Mouse (Mus musculus) cerebellum, adult 9-11 months (tissue): ENCODE measurements around the gene 1700029I15Rik.
A peak's percentile ranks its signal among the peaks of the same experiment; 100 is the strongest.

ENCODE experiments used
- DNase-seq: peaks from one replicate; pipeline ENCODE4 v3.0.0; 2022

The 1700029I15Rik gene

DNA sequence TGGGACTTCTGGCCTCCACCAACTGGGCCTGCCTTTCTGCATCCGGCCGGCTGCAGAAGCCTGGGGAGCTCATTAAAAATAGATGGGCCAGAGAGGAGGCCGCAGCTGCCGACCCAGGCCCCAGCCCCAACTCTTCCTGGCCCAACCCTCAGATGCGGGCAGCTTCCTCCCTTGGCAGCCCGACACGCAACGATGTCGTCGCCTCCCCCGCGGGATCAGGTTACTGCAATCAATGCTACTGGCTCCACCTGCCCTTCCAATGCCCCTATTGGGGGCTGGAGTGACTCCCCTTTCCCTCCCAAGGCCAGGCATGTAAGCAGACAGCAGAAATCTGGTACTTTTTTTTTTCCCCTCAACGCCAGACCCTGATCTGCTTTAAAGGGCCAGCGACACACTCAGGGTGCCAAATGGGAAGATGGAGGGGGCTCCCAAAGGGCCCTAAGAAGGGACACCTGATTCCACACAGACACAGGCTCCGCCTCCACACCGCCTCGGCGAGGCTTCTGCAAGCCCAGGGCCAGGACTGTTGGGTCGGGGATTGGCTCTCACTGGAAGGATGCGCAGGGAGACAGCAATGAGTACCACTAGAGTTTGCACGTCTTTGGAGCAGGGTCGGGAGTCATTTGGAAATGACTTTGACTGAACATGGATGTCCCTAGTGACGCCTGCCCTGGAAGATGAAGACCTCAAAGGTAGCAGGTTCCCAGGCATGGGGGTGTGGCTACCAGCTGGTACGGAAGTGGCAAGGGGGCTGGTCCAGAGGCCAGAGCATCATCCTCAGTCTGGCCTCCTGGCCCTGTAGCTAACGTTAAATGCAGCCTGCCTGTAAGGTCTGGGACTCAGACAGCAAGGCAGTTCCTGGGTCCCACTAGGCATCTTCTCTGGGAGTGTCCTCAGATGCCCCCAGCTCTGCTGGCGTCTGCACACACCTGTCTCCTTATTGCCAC lies 10.3 kb downstream of the 1700029I15Rik start:
- DNase-seq = peak; percentile 68

DNA sequence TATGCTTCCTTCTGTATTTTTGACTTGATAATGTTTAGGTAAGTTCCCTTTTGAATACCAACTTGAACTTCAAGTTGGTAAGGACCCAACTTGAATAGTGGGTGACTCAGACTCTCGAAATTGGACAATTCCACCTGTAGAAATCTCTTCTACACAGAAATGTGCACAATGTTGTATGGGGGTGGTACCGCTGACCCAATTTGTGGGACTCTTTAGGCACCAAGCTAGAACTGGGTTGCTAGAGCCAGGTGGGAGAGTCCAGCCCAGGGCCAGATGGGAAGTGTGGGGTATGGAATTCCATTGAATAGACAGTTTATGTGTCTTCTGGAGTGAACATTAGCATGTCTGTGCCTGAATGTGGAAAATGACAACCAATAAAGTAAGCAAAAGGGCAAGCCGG lies 13.2 kb downstream of the 1700029I15Rik start:
- no peak for DNase-seq

DNA sequence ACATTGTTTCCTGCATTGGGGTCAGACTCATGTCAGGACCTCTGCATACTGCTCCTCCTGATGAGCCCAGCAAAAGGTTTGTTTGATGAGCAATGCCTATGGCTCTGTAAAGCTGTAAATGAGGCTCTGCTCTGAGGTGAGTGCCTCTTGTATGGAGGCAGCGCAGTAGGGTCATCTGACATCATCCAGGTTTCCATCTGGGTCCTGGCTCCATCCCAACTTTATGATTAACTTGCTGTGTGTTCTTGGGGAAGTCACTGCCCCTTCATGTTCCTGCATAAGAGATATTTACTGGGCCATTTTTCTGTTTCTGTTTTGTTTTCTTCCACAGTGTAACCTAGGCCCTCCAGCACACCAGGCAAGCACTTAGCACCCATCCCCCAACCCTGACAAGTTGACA lies 15.1 kb downstream of the 1700029I15Rik start:
- DNase-seq = peak; percentile 66

- peak; percentile 53 for DNase-seq
These were observed 17.5 kb downstream of the 1700029I15Rik start for GRCm38 (mm10) chr2:92399877-92400276.

DNA sequence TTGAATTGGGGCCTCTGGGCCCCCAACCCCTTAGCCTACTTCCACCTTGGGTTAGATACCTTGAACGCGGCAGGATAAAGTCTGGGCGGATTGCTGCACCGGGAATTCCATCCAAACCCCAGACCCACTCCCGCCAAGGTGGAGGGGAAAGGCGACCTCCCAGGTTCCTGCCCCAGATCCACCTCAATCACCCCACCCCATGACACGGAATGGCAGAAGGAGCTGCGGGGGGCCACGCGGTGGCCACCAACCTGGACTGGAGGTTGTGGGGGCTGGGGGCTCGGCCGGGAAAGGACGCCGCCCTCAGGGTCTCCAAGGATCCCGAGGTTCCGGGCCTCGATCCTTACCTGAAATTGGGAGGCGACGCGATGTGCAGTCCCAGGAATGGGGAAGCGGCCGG lies 18.3 kb downstream of the 1700029I15Rik start:
- peak; percentile 77 for DNase-seq

DNA sequence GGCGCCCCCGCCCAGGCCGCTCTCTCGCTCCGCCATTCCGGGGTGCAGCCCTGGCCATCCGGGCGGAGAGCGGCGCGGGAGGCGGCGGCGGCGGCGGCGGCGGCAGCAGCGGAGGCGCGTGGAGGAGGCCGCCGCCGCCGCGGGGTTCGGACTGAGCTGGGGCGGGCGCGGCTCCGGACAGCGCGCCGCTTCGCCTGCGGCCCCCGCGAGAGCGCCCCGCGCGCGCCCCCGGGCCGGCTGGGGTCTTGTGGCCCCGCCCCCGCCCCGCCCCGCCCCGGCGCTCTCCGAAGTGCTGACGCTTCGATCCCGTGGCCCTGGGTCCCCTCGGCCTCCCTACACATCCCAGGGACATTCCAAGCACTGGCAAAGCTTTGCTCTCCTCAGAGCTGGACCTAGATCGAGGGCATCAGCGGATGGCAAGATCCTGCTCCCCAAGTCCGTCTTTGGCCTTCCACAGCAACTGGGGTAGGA lies 18.8 kb downstream of the 1700029I15Rik start, which contains the start of gene Mapk8ip1:
TSS of gene Mapk8ip1 (minus strand) at position 173 of the 471 bp plus-strand sequence.
- DNase-seq = peak; percentile 81

GRCm38 (mm10) chr2:92402591-92403326 lies 20.4 kb downstream of the 1700029I15Rik start:
- peak; percentile 94 for DNase-seq

DNA sequence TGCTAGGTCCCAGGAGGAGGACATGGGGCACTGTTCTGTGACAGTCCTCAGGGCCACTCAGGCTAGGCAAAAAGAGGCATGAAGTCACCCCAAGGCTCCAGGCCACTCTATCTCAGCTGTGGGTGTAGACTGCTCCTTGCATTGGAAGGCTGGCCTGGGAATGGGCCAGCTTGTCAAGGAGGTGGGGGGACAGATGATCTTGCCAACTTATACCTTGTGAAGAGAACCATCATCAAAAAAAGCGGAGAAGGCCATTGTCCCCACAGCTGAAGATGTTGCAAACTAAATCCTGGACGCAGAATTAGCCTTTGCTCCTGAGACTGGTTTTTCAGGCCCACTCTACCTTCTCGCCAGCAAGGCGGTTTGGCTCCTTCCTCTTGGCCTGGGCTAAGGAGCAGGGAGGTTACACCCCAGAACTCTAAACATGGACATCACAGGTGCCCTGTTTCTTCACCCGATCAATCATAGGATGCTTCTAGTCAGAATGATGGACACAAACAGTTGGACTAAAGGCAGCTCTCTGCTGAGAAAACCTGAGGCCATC lies 21.5 kb downstream of the 1700029I15Rik start:
- peak; percentile 65 for DNase-seq

DNA sequence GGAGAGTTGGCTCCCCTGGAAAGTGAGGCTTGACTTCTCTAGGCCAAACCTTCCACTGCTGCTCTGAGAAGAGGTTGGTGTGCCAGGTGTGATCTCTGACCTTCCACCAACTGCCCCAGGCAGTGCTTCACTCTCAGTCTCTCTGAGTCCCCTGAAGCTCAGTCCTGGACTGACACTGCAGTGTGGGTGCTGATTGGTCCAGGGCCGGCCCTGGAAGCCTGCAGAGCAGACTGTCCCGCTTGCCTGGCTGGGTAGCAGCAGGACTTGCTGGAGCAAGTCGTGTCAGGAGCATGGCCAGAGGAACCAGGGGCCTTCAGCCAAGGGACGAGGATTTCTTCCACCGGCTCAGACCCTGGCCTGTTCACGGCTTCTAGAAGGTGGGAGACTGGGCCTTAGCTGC lies 22.4 kb downstream of the 1700029I15Rik start:
- peak; percentile 62 for DNase-seq

DNA sequence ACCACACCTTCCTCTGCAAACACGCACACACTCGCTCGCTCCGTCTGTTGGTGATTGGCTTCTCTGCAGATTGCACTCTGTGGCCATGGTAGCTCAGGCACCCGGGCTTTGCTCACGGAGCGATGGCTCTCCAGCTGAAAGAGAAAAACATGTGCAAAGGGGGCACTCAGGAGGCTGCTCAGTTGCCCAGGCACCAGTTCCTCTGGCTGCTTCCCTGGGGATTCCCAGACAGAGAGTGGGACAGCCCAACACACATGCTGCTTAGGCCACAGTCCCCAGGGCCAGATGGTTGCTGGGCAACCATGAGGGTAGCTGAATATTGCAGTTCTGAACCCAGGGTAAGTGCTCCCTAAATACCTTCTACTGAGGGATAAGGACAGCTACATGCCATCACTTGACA lies 23.3 kb downstream of the 1700029I15Rik start:
- DNase-seq = no peak

GRCm38 (mm10) chr2:92408309-92409045 lies 26.1 kb downstream of the 1700029I15Rik start:
- DNase-seq = no peak

- peak; percentile 87 for DNase-seq
These were observed 29.4 kb downstream of the 1700029I15Rik start for GRCm38 (mm10) chr2:92411705-92412104.

- no peak for DNase-seq
These were observed 39.5 kb downstream of the 1700029I15Rik start for GRCm38 (mm10) chr2:92421723-92422387.

- peak; percentile 69 for DNase-seq
These were observed 40.2 kb downstream of the 1700029I15Rik start for GRCm38 (mm10) chr2:92422388-92423135.

GRCm38 (mm10) chr2:92423156-92423555 lies 40.8 kb downstream of the 1700029I15Rik start:
- DNase-seq = no peak

DNA sequence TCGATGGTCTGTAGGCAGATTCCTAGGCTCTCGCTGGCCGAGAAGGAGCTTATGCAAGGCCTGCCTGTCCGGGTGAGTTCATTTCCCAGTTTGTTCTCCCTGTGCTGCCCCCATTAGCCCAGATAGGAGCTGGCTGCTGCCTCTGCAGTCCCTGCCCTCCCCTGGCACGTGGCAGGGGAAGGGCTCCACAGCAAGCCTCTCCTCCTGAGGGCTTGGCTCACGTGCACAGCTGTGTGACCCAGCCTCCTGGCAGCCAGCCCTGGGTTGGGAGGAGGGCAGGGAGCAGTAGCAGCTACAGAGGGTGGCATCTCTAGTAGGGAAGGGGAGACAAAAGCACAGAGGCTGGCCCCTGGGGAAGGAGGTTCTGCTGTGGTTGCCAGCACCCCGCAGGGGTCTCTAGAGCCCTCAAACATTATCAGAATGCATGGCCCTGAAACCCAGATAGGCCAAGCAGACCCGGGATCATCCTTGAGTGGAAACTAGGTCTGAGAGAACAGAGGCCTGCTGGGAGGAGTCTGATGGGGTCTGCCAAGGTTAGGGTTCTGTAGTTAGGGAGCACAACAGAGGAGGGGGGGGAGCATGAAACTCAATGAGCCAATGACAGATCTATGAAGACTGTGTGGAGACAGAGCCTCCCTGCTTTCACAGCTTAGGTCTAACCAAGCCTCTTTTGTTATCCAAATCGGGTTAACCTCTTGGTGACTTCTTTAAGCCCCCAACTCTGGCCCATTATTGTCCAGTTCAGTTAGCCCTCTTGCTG lies 41.5 kb downstream of the 1700029I15Rik start:
- DNase-seq = peak; percentile 94

DNA sequence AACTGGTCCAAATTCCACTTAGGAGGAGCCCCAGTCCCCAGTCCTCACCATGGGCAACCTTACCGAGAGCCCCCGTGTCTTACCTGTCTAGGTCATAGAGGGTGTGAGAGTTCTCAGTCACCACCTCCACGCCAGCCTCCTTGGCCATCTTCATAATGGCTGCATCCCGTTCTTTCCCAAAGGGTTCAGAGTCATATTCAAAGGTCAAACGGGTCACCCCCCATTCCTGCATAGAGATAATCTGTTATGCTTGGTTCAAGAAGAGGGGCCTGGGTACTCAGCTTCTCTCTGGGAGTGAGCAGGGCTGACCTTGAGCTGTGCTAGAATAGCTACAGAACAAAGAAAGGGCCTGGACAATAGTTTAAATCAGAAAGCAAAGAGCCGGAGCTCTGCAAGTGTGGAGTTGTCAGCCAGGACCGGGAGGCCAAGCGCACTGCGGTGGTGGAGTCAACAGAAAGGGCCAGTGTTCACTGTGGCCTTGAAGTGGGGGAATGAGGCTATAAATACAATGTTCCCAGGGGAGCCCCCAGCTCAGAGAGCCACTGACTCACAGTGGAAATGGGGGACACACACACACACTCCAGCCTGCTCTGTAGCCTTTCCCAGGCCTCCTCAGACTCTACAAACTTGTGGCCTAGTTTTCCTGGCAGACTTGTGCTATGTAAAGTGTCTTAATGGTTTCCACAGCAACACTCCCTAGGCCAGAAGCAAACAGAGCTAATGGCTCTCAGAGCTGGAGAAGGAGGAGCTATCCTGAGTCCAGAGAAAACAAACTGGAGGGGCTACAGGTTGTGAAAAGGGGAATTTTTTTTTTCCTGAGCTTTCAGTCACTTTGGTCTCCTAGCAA lies 42.3 kb downstream of the 1700029I15Rik start:
- DNase-seq = peak; percentile 61

GRCm38 (mm10) chr2:92425366-92425765 lies 43.0 kb downstream of the 1700029I15Rik start:
- DNase-seq = no peak

- peak; percentile 62 for DNase-seq
These were observed 44.1 kb downstream of the 1700029I15Rik start for GRCm38 (mm10) chr2:92426426-92426825.
